Mouse (Mus musculus): ENCODE measurements around the gene Pusl1.

Pusl1 gene

GRCm38 (mm10) chr4:155841651-155842270 is 49.8 kb downstream of the Pusl1 start:
- DNase-seq (ENCODE audit: low spot score) = no peak

- DNase-seq (ENCODE audit: low spot score) = peak; percentile 62
Measured at GRCm38 (mm10) chr4:155841003-155841454, 50.6 kb downstream of the Pusl1 start.

- no peak for DNase-seq (ENCODE audit: low spot score)
Measured at GRCm38 (mm10) chr4:155840076-155841002, 51.2 kb downstream of the Pusl1 start.

- peak; percentile 85 for DNase-seq (ENCODE audit: low spot score)
Measured at GRCm38 (mm10) chr4:155839483-155839910, 52.1 kb downstream of the Pusl1 start, which contains the start of gene Mxra8. Mxra8 (plus strand) TSS chr4:155839680.

GRCm38 (mm10) chr4:155838187-155839153 is 53.1 kb downstream of the Pusl1 start:
- no peak for DNase-seq (ENCODE audit: low spot score)

Measured in ovary, adult 18-20 months (tissue).